Mouse (Mus musculus) heart, embryonic 12.5 days (tissue): ENCODE data around the gene Dnm2. TPM values are rescaled to one million over a fixed set of nuclear protein-coding genes. Genes with fewer than 3 reads are reported as not detected.

Source experiments
- ATAC-seq: fragments of 200-750 bp; cut with Nextera tagmentation; 2 replicates; pipeline ENCODE4 v1.8.0; 2017; ENCODE audit warnings: moderate TSS enrichment, moderate library complexity; ENCODE audit not compliant: insufficient number of reproducible peaks, low FRiP score
- H3K27ac ChIP-seq: fragments of 300-500 bp; sonication (generic); 2 replicates; pipeline ENCODE4 v1.5.1; 2016; ENCODE audit warnings: mild to moderate bottlenecking, moderate library complexity; ENCODE audit not compliant: poor library complexity, severe bottlenecking
- H3K27me3 ChIP-seq: fragments of 300-500 bp; sonication (generic); replicated peaks from 2 replicates; pipeline ENCODE4 v1.6.1; 2016; ENCODE audit warnings: mild to moderate bottlenecking, moderate library complexity
- H3K36me3 ChIP-seq: fragments of 300-500 bp; sonication (generic); 2 replicates; pipeline ENCODE4 v1.6.1; 2016; ENCODE audit warnings: mild to moderate bottlenecking, moderate library complexity
- H3K4me1 ChIP-seq: fragments of 300-500 bp; sonication (generic); replicated peaks from 2 replicates; pipeline ENCODE4 v1.6.1; 2016; ENCODE audit warnings: mild to moderate bottlenecking
- H3K4me2 ChIP-seq: fragments of 300-500 bp; sonication (generic); 2 replicates; pipeline ENCODE4 v1.6.1; 2016; ENCODE audit warnings: mild to moderate bottlenecking, moderate library complexity
- H3K4me3 ChIP-seq: fragments of 300-500 bp; sonication (generic); 2 replicates; pipeline ENCODE4 v1.5.1; 2016; ENCODE audit warnings: mild to moderate bottlenecking
- H3K9ac ChIP-seq: fragments of 300-500 bp; sonication (generic); 2 replicates; pipeline ENCODE4 v1.6.1; 2016; ENCODE audit warnings: mild to moderate bottlenecking, moderate library complexity
- H3K9me3 ChIP-seq: fragments of 300-500 bp; sonication (generic); replicated peaks from 2 replicates; pipeline ENCODE4 v1.6.1; 2016; ENCODE audit warnings: mild to moderate bottlenecking, moderate library complexity
- WGBS: fragments of 180-500 bp; shearing (Covaris S2); methylation state at CpG from one replicate; pipeline ENCODE4 v1.1.7; 2016; 5-methylcytosine and 5-hydroxymethylcytosine counted together
- microRNA-seq: library from miRNA; unstranded; fragments of <30 nt; microRNA quantifications from one replicate; pipeline ENCODE4, GENCODE M21; 2017
- polyA plus RNA-seq: library from polyadenylated mRNA; unstranded; fragments of >200 nt; fragmentation: Nextera tagmentation; extraction: Ambion mirVana; gene quantifications from 2 replicates; pipeline ENCODE4 v1.2.1, GENCODE M21; 2016

Gene Dnm2
- polyA plus RNA-seq, 1 experiment from 2014 or later = 83.8 TPM

DNA sequence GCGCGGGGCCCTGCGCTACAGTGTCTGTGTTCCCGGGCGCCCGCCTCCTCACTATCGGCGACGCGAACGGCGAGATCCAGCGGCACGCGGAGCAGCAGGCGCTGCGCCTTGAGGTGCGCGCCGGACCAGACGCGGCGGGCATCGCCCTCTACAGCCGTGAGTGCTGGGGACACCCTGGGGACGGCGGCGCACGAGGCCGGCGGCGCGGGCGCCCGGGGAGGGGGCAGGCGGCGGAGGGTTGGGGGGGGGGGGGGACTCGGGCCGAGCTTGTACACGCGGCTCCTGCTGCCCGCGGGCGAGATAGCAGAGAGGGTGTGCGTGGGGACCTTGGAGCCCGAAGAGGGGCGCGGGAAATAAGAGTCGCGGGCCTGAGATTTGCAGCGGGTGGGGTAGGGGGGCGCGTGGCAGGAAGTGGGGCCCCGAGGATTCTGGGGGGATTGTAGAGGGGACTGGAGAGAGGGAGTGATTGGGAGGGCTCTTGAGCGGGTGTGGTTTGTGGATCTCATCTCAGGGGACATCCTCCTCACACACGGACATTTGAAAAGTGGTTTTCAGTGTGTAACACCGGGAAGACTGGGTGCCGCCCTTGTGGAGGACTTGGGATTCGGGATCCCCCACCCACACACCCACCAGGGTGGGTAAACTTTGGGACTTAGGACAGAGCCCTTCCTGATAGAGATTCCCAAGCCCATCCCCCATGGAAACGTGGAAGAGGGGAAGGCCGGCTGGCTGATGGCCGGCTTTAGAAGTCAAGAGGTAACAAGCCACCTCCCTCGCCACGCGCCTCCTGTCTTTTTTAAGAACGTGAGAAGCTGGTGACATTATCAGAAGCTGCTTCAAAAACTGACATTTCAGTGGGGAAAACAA, 122.6 kb downstream of the Dnm2 start:
- no peaks in the 10 kb centered on the region for H3K9me3 ChIP-seq
- H3K27me3 ChIP-seq = no peaks in the 10 kb centered on the region
- peaks cover 20% of the 10 kb centered on the region for H3K36me3 ChIP-seq
- H3K27ac ChIP-seq = peak overlapping the region; percentile 95
- peak overlapping the region; percentile 91 for H3K9ac ChIP-seq
- WGBS = under 1% methylated on average over 52 of the region's 66 CpGs
- peak overlapping the region; percentile 86 for H3K4me3 ChIP-seq
- ATAC-seq = peak; percentile 54
- H3K4me1 ChIP-seq = peaks cover 15% of the 10 kb centered on the region
- peak overlapping the region; percentile 83 for H3K4me2 ChIP-seq

DNA sequence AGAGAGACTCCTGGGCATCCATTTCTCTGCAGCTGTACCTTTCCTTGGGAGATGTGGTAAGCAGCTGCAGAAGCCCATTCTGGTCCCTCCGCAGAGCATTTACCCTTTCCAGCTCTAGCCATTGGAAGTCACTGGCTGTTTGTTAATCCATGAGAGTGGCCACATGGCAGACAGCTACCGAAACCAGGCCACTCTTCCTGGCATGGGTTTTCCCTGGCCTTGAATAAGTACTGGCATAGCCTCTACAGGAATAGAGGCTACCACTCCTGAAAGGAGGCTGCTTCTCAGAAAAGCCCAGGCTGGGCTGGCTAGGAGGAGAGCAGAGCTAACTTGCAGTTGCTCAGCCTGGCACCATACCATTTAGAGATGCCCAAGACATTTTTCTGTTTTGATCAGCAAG, 126.3 kb downstream of the Dnm2 start:
- Histone ChIP-seq H3K4me3 (no peak overlapping the region), H3K4me1 (peaks cover 32% of the 10 kb centered on the region), H3K4me2 (no peak overlapping the region), H3K9ac (no peak overlapping the region), H3K27me3 (no peaks in the 10 kb centered on the region), H3K9me3 (no peaks in the 10 kb centered on the region), H3K36me3 (peaks cover 36% of the 10 kb centered on the region), H3K27ac (no peak overlapping the region)
- 94% methylated on average over 2 of the region's 2 CpGs for WGBS
- no peak for ATAC-seq

DNA sequence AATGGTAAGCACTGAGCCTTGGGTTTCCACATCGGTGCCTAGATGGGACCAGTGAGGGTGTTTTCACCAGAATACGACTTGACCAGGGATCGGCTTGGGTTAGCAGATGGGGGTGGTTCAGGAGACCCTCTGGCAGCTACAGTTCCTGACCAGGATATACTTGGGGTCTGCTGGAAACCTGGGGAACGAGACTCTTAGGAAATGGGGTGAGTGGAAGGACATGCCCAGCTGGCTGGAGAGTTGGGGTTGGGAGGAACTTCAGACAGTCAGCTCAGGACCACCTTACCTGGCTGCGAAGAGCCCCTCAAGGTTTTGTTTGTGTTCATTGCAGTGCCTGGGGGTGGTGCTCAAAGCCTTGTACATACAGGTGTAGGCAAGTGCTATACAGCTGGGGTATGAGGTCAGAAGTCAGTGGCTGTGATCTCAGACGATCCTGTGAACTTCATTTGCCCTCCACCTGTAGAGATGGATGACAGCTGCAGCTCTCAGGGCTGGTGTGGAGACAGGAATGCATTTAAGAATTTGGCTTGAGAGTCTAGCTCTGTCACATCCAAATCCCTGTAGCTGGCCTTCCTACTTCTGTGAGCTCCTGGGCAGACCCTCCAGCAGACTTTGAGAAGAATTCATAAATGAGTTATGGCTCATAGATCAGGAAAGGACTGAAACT, 129.0 kb downstream of the Dnm2 start:
- Histone ChIP-seq H3K9me3 (no peaks in the 10 kb centered on the region), H3K36me3 (peaks cover 36% of the 10 kb centered on the region), H3K4me2 (no peak overlapping the region), H3K4me3 (no peak overlapping the region), H3K27ac (no peak overlapping the region), H3K4me1 (peaks cover 45% of the 10 kb centered on the region), H3K27me3 (no peaks in the 10 kb centered on the region), H3K9ac (no peak overlapping the region)
- WGBS = 86% methylated on average over 6 of the region's 6 CpGs
- no peak for ATAC-seq

DNA sequence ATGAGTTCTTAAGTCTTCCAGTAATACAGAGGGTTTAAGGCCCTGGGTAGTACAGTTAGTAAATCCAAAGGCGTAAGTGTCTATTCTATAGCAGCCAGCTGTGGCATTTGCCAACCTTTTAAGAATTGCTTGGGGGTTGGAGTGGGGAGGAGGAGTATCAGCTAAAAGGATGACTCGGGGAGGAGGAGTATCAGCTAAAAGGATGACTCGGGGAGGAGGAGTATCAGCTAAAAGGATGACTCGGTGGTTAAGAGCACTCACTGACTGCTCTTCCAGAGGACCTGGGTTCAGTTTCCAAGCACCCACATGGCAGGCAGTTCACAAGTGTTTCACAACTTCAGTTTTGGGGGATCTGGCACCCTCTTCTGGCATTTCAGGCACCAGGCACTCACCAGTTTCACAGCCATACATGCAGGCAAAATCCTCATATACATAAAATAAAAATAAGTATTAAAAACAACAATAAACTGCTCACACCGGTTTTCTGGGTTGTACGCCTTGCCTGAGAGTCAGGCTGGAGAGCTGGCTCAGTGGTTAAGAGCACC, 130.6 kb downstream of the Dnm2 start:
- Histone ChIP-seq H3K27me3 (no peaks in the 10 kb centered on the region), H3K9me3 (no peaks in the 10 kb centered on the region), H3K4me3 (no peak overlapping the region), H3K36me3 (peaks cover 33% of the 10 kb centered on the region), H3K27ac (no peak overlapping the region), H3K9ac (no peak overlapping the region), H3K4me2 (no peak overlapping the region), H3K4me1 (peaks cover 51% of the 10 kb centered on the region)
- WGBS = 81% methylated on average over 6 of the region's 6 CpGs
- ATAC-seq = no peak

DNA sequence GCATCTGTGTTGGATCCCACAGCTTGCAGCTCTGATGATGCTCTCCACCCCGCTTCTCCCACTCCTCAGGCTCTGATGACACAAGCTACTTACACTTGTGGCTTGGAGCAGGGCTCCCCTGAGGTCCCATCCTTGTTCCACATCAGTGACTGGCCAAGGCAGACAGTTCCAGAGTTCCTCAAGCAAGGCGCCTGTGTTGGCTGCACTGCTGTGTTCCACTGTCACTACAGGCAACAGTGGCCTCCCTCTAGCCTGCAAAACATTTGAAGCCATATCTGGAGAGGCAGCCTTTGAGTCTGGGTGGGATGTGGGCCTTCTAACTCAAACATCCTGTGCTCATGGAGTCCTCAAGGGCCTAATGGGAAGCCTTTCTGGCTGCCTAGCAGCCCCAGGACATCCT, 132.3 kb downstream of the Dnm2 start:
- H3K4me2 ChIP-seq = no peak overlapping the region
- peaks cover 51% of the 10 kb centered on the region for H3K4me1 ChIP-seq
- H3K36me3 ChIP-seq = peaks cover 31% of the 10 kb centered on the region
- H3K9me3 ChIP-seq = no peaks in the 10 kb centered on the region
- peak overlapping the region; percentile 0; the same call in 1 of the 2 replicates for H3K27ac ChIP-seq
- H3K9ac ChIP-seq = no peak overlapping the region
- H3K27me3 ChIP-seq = no peaks in the 10 kb centered on the region
- ATAC-seq = no peak
- H3K4me3 ChIP-seq = no peak overlapping the region
- WGBS = 92% methylated on average over 2 of the region's 2 CpGs

Small RNA genes lying within 50 kb of the gene (microRNA-seq; reads per million reads assigned to microRNA genes)
- 4.7 reads per million, percentile 16 among the genes with 10 or more reads in this experiment for gene Mir199a-1

Other genes with a start within 250 kb of the Dnm2 start
- 46.7 and 49.6 TPM in 2 replicates for gene Keap1, start 185.5 kb upstream of the Dnm2 start, polyA plus RNA-seq
- gene S1pr5, start 176.5 kb upstream of the Dnm2 start, polyA plus RNA-seq = 0.10 and 0.19 TPM in 2 replicates
- gene Atg4d, start 159.6 kb upstream of the Dnm2 start, polyA plus RNA-seq = 43.8 and 47.8 TPM in 2 replicates
- gene Kri1, start 136.9 kb upstream of the Dnm2 start, polyA plus RNA-seq = 11.9 and 13.6 TPM in 2 replicates
- 88.5 and 89.2 TPM in 2 replicates for gene Cdkn2d, start 133.5 kb upstream of the Dnm2 start, polyA plus RNA-seq
- gene Ap1m2, start 112.6 kb upstream of the Dnm2 start, polyA plus RNA-seq = 0.23 and 0.58 TPM in 2 replicates
- gene Slc44a2, start 104.2 kb upstream of the Dnm2 start, polyA plus RNA-seq = 69.1 and 73.6 TPM in 2 replicates
- gene Ilf3, start 57.0 kb upstream of the Dnm2 start, polyA plus RNA-seq = 139 and 142 TPM in 2 replicates
- 23.0 and 25.4 TPM in 2 replicates for gene Qtrt1, start 13.1 kb upstream of the Dnm2 start, polyA plus RNA-seq
- gene Tmed1, start 85.3 kb downstream of the Dnm2 start, polyA plus RNA-seq = 89.4 and 92.3 TPM in 2 replicates
- gene AB124611, start 101.3 kb downstream of the Dnm2 start, polyA plus RNA-seq = 1.4 and 1.6 TPM in 2 replicates
- 49.9 and 53.8 TPM in 2 replicates for gene Carm1, start 122.0 kb downstream of the Dnm2 start, polyA plus RNA-seq
- 33.6 and 34.5 TPM in 2 replicates for gene Timm29, start 167.8 kb downstream of the Dnm2 start, polyA plus RNA-seq
- 12.9 and 14.8 TPM in 2 replicates for gene Yipf2, start 167.9 kb downstream of the Dnm2 start, polyA plus RNA-seq
- 76.0 and 78.5 TPM in 2 replicates for gene Smarca4, start 191.3 kb downstream of the Dnm2 start, polyA plus RNA-seq